Mouse (Mus musculus) bone marrow macrophage, adult 2 months (primary cell): ENCODE results near the gene Ano5.

Source experiments
- CTCF ChIP-seq: IDR thresholded peaks from 2 replicates; pipeline ENCODE4 v1.5.1; 2012; ENCODE audit warnings: low read depth, mild to moderate bottlenecking, low read length, moderate library complexity
- POLR2A ChIP-seq: IDR thresholded peaks from 2 replicates; pipeline ENCODE4 v1.6.1; 2012; ENCODE audit warnings: mild to moderate bottlenecking, low read depth, low read length, borderline replicate concordance

GRCm38 (mm10) chr7:51629206-51629605 lies 118.4 kb downstream of the Ano5 start:
- TF ChIP-seq CTCF (no peak), POLR2A (no peak)
